Mouse (Mus musculus) lung, adult 2 months (tissue): ENCODE measurements around the gene Ccl3.

Experiments used
- CTCF ChIP-seq: fragments of 200-500 bp; IDR thresholded peaks from 2 replicates; pipeline ENCODE4 v1.5.1; 2011; ENCODE audit warnings: mild to moderate bottlenecking, low read length, control low read depth; ENCODE audit not compliant: insufficient read depth
- POLR2A ChIP-seq: fragments of 200-500 bp; IDR thresholded peaks from 2 replicates; pipeline ENCODE4 v1.6.1; 2011; ENCODE audit warnings: low read depth, mild to moderate bottlenecking, control low read depth, low read length, borderline replicate concordance; ENCODE audit errors: extremely low read depth

DNA sequence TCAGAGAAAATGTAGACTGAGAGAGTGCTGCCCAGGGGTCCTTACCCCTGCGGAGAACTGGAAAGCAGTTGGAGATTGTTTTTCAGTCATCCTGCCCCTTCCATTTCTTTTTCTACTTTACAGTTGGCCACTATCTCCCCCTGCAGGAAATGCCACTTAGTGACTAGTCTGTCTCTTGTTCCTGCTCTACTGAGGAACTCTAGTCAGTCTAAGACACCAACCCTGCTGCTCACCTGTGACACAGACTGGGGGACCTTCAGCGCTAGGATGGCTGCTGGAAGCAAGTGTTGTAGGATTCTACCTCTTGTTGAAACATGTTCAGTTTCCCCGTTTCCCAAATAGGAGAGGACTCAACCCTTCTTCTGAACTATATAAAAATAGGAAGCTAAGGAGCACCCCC is 9.6 kb downstream of the Ccl3 start:
- TF ChIP-seq CTCF (no peak), POLR2A (no peak)
